Mouse (Mus musculus): ENCODE results near the gene Kcnma1. TPM values are rescaled to one million over a fixed set of nuclear protein-coding genes. Genes with fewer than 3 reads are reported as not detected.

The Kcnma1 gene
- 15.7 and 17.4 TPM in 2 replicates for polyA plus RNA-seq (2012; rRNA removed)

DNA sequence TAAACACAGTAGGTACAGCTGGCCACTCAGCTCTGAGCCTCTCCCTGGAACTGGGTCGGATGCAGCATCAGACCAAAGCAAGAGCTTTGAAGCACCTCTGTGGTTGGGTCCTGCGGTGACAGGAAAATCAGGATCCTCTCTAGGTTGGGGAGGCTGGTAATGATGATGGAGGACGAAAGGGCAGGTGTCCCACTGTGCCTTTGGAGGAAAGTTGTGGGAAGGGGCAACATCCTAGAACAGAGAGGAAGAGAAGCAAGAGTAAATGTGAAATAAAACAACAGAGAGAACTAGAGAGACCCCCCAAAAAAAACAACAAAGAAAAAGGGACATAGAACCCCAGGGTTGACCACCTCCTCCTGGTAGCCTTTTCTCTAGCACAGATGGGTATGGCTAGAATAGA lies at the start of gene Kcnma1:
Gene Kcnma1 (minus strand): TSS at position 101 of the 400 bp plus-strand sequence.

Other genes with a start within 250 kb of the Kcnma1 start
- 27.7 and 36.0 TPM in 2 replicates for gene Dlg5, start 231.4 kb upstream of the Kcnma1 start, polyA plus RNA-seq (2012; rRNA removed)

All from colon, adult 2 months (tissue).